Mouse (Mus musculus): ENCODE data around the gene Angel1.

Gene Angel1

GRCm38 (mm10) chr12:86679991-86680491 is 46.2 kb downstream of the Angel1 start:
- in situ Hi-C loops (cut with MboI, MseI): no loop called here

- in situ Hi-C loops (cut with MboI, MseI): no loop called here
Measured at GRCm38 (mm10) chr12:86679546-86679930, 46.7 kb downstream of the Angel1 start.

GRCm38 (mm10) chr12:86678591-86679545 is 47.4 kb downstream of the Angel1 start, which contains the start of gene Vash1:
TSS of gene Vash1 (plus strand) at chr12:86678700.
- in situ Hi-C loops (cut with MboI, MseI): no loop called here

- in situ Hi-C loops (cut with MboI, MseI): no loop called here
Measured at GRCm38 (mm10) chr12:86672507-86672906, 53.8 kb downstream of the Angel1 start.

- in situ Hi-C loops (cut with MboI, MseI): no loop called here
Measured at GRCm38 (mm10) chr12:86672105-86672504, 54.2 kb downstream of the Angel1 start.

GRCm38 (mm10) chr12:86668404-86668803 is 57.9 kb downstream of the Angel1 start:
- in situ Hi-C loops (cut with MboI, MseI): no loop called here

GRCm38 (mm10) chr12:86665656-86666055 is 60.6 kb downstream of the Angel1 start:
- in situ Hi-C loops (cut with MboI, MseI): no loop called here

- in situ Hi-C loops (cut with MboI, MseI): no loop called here
Measured at GRCm38 (mm10) chr12:86660466-86660865, 65.8 kb downstream of the Angel1 start.

- in situ Hi-C loops (cut with MboI, MseI): no loop called here
Measured at GRCm38 (mm10) chr12:86659447-86659968, 66.8 kb downstream of the Angel1 start.

GRCm38 (mm10) chr12:86652570-86653041 is 73.7 kb downstream of the Angel1 start:
- in situ Hi-C loops (cut with MboI, MseI): no loop called here

GRCm38 (mm10) chr12:86651301-86651860 is 74.9 kb downstream of the Angel1 start:
- in situ Hi-C loops (cut with MboI, MseI): no loop called here

Data from T-helper 17 cell (primary cell).